Mouse (Mus musculus): ENCODE data around the gene Pde10a. TPM values are rescaled to one million over a fixed set of nuclear protein-coding genes. Genes with fewer than 3 reads are reported as not detected.
A peak's percentile ranks its signal among the peaks of the same experiment; 100 is the strongest.

Gene Pde10a
- polyA plus RNA-seq, 1 experiment from 2014 or later, result 3.5 TPM

DNA sequence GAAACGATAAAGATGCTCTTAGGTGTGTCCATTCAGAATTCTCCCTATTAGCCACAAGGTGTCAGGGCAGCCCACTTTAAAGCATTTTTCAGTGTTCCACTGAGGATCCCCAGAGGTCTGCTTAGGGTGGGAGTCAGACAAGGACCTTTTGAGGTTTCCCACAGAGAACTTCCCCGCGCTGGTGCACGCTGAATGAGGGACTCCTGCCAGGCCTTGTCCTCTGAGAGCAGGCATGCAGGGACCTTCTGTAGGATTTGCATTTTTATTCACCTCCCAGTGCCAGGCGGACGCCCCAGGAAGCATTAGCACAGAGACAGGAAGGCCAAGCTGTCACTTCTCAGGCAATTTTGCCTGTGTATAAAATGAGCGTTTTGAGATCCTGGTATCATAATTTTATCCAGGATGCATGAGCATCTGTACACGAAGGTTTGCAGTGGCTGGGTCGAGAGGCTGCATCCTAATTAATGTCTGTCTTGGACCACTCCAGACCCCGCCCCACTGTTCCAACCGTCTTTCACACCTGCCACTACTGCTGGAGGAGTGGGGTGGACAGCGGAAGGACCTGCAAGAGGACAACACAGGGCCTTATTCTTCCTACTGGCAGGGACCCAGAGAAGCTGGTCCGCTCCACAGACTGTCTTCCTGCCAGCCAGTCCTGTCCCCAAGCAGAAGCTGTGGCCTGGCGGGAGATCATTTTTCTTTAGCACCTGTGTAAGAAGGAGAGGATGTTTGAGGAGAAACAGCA is 498.2 kb downstream of the Pde10a start:
- Histone ChIP-seq H3K4me1 (no peaks in the 10 kb centered on the region), H3K27me3 (ENCODE audit: insufficient read depth, poor library complexity, severe bottlenecking) (0 out of 2 replicates have a peak, but pooled peaks cover 7% of the 10 kb centered on the region), H3K9me3 (no peaks in the 10 kb centered on the region), H3K36me3 (no peaks in the 10 kb centered on the region), H3K27ac (no peak overlapping the region), H3K4me3 (no peak overlapping the region)
- 29% methylated on average over 14 of the region's 14 CpGs for WGBS
- no peak for DNase-seq (ENCODE audit: low spot score)

DNA sequence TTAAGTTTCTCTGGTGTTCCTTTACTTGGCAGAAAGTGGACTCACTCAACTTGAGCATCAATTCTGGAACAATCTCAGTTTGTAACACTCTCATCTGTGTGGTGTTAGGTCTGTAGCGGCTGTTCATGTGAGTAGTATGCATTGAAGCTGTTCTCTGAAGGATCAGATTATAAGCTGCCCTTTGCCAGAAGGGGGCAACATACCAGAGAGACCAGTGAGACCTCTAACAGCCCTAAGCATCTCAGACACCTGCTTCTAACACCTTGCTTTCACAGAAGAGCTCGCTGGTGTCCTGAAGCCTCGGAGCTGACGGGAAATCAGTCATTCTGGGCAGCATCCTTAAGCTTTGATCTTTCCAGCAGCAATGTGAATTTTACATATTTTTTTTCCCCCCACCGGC is 505.0 kb downstream of the Pde10a start:
- H3K36me3 ChIP-seq, result no peaks in the 10 kb centered on the region
- 64% methylated on average over 5 of the region's 5 CpGs for WGBS
- no peaks in the 10 kb centered on the region for H3K4me1 ChIP-seq
- no peak overlapping the region for H3K27ac ChIP-seq
- H3K27me3 ChIP-seq (ENCODE audit: insufficient read depth, poor library complexity, severe bottlenecking), result 0 out of 2 replicates have a peak, but pooled peaks cover 12% of the 10 kb centered on the region
- DNase-seq (ENCODE audit: low spot score), result no peak
- H3K9me3 ChIP-seq, result no peaks in the 10 kb centered on the region
- H3K4me3 ChIP-seq, result no peak overlapping the region

DNA sequence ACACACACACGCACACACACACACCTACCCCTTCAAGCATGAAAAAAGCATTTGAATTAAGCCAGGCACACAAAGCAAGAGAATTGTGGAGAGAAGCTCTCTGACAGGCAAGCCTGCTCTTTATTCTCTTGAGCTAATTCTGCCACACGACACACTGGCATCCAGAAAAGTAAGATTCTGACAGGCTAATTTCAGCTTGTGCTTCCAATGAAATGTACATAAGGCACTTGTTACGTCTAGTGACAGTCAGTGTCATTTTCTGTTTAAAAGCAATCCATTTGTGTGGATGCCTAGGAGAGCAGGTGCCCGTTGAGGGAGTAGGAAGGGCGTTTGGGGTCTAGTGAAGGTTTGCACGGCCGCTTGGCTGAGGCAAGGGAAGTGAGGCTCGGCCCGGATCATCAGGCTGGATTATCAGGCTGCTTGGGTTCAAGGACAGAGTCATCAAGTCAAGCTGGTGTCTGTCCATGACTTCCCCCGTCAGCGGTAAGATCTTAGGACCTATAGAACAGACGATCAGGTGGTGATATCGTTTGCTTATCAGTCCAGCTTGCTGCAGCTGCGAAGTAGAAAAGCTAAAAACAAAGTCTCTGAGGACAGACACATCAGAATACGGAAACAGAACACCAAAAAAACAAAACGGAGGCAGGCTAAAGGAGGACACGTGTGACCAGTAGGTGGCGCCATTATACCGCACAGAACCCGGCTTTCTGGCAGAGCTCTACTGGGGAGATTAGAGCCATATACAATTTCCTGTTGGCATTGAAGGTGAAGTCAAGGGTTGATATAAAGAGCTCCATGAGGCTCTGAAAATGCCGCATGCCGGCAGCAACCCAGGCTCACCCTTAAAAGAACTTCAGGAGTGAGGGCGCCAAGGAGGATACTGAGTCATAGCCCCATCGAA is 506.3 kb downstream of the Pde10a start:
- H3K36me3 ChIP-seq, result no peaks in the 10 kb centered on the region
- no peaks in the 10 kb centered on the region for H3K9me3 ChIP-seq
- DNase-seq (ENCODE audit: low spot score), result peak; percentile 80
- 18% methylated on average over 24 of the region's 24 CpGs for WGBS
- no peaks in the 10 kb centered on the region for H3K4me1 ChIP-seq
- H3K27me3 ChIP-seq (ENCODE audit: insufficient read depth, poor library complexity, severe bottlenecking), result 0 out of 2 replicates have a peak, but pooled peaks cover 7% of the 10 kb centered on the region
- H3K27ac ChIP-seq, result no peak overlapping the region
- H3K4me3 ChIP-seq, result 0 out of 2 replicates have a peak overlapping the region, but pooled peaks have one; percentile 29

DNA sequence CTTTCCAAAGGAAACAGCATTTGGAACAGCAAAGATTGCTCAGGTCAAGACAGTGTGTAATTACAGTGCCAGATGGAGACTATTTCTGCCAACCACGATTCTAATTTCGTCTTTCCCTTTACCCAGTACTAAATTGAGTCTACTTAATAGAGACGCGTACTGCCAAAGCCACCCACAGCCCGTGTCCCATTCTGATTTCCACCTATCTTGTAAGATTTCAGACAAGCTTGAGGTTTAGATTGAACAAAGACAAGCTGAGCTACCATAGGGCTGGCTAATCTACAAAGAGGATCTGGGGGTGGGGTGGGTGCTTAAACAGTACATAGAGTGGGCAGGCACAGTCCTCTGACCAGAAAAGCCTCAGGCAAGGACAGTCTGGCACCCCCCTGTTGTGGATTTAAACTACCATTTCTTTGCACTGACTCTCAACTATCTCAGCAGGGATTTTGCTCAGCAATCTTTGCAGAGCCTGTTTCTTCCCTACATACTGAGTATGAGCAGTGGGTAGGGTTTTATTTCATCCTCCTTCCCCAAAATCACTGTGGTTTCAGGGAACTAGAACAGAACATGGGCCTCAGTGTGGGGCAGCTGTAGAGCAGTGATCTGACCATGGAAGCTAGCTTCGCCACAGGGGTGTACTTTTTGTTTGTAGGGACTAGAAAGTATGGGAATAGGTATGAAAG is 507.3 kb downstream of the Pde10a start:
- DNase-seq (ENCODE audit: low spot score), result no peak
- Histone ChIP-seq H3K27me3 (ENCODE audit: insufficient read depth, poor library complexity, severe bottlenecking) (0 out of 2 replicates have a peak, but pooled peaks cover 7% of the 10 kb centered on the region), H3K36me3 (no peaks in the 10 kb centered on the region), H3K27ac (no peak overlapping the region), H3K9me3 (no peaks in the 10 kb centered on the region), H3K4me1 (no peaks in the 10 kb centered on the region), H3K4me3 (no peak overlapping the region)
- 64% methylated on average over 6 of the region's 6 CpGs for WGBS

DNA sequence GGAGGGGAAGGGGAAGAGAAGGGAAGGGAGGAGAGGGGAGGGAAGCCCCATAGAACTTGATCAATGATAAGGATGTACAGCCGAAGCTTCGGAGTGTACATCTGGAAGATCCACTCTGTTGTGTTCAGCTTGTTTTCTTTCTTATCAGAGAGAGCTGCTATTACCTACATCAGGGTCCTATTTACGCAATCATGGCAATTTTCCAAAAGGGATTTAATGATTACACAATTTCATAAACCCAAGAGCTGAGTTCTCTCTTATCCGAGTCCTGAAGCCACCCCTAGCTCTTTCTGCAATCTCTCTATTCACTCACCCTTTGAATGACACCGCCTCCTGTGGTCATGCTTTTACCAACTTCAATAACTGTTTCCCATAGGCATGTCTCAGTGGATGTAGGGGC is 508.3 kb downstream of the Pde10a start:
- H3K9me3 ChIP-seq, result no peaks in the 10 kb centered on the region
- H3K4me1 ChIP-seq, result no peaks in the 10 kb centered on the region
- no peak overlapping the region for H3K27ac ChIP-seq
- 79% methylated on average over 5 of the region's 5 CpGs for WGBS
- H3K36me3 ChIP-seq, result no peaks in the 10 kb centered on the region
- H3K27me3 ChIP-seq (ENCODE audit: insufficient read depth, poor library complexity, severe bottlenecking), result 0 out of 2 replicates have a peak, but pooled peaks cover 7% of the 10 kb centered on the region
- H3K4me3 ChIP-seq, result no peak overlapping the region
- no peak for DNase-seq (ENCODE audit: low spot score)

DNA sequence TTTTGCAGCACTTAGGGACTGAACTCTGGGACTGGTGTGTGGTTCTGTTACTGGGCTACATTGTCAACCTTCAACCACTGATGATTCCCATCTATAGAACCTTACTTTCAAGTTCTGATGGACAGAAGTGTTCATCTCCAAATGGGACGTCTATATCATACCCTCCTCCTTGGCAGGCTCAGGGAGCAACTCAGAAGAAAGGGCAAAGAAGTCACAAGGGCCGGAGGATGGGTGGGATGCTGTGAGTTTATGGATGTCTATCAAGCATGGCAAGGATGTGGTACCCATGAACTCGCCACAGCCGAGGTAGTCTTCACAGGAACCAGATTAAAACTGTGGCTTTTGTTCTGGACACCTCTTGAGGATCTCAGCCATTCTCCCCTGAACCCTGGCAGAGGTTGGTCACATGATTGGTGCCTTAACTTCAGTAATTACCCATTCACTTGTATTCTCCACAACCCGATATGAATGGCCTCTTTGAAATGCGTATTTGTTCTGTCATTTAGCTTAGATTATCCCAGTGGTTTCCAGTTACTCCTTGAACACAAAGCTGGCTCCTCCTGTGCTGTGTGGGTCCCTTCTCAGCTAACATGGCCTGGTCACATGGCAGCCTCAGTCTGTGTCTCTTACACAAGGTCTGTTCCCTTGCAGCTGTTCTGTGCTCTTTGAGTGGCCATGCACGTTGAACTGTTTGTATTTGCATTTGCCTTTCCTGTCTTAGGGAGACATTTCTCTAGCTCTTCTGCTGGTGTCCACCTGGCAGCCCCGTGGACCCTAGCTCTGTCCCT is 510.6 kb downstream of the Pde10a start:
- 79% methylated on average over 8 of the region's 8 CpGs for WGBS
- 0 out of 2 replicates have a peak, but pooled peaks cover 7% of the 10 kb centered on the region for H3K27me3 ChIP-seq (ENCODE audit: insufficient read depth, poor library complexity, severe bottlenecking)
- no peaks in the 10 kb centered on the region for H3K9me3 ChIP-seq
- no peak for DNase-seq (ENCODE audit: low spot score)
- H3K4me1 ChIP-seq, result no peaks in the 10 kb centered on the region
- no peak overlapping the region for H3K4me3 ChIP-seq
- H3K27ac ChIP-seq, result no peak overlapping the region
- no peaks in the 10 kb centered on the region for H3K36me3 ChIP-seq

Other genes with a start within 250 kb of the Pde10a start
- 96.2 and 144 TPM in 2 replicates for gene Mpc1, start 242.5 kb upstream of the Pde10a start, polyA plus RNA-seq (2016; fragmentation: Nextera tagmentation; extraction: Ambion mirVana)
- 79.4 and 85.3 TPM in 2 replicates for gene Sft2d1, start 214.3 kb upstream of the Pde10a start, polyA plus RNA-seq (2016; fragmentation: Nextera tagmentation; extraction: Ambion mirVana)
- 0.07 and 0.11 TPM in 2 replicates for gene Prr18, start 187.9 kb upstream of the Pde10a start, polyA plus RNA-seq (2016; fragmentation: Nextera tagmentation; extraction: Ambion mirVana)
- gene T2, start 169.4 kb upstream of the Pde10a start, polyA plus RNA-seq (2016; fragmentation: Nextera tagmentation; extraction: Ambion mirVana), result 0.14 and 0.52 TPM in 2 replicates
- 0.29 TPM in 1 of 2 replicates, not detected in the other for gene T, start 90.9 kb upstream of the Pde10a start, polyA plus RNA-seq (2016; fragmentation: Nextera tagmentation; extraction: Ambion mirVana)
- not detected in 2 replicates for gene Gm17087, start 41.6 kb downstream of the Pde10a start, polyA plus RNA-seq (2016; fragmentation: Nextera tagmentation; extraction: Ambion mirVana)